Comparison of ENCODE assay signal across 9 mouse cellular contexts in genomic region chr8:126614740-126615132, GRCm38 (mm10). TPM values are rescaled to one million over a fixed set of nuclear protein-coding genes. Genes with fewer than 3 reads are reported as not detected.
A peak's percentile ranks its signal among the peaks of the same experiment; 100 is the strongest.
DNase-seq lines count a peak whose midpoint lies in the region; ATAC-seq and TF ChIP-seq lines count a peak whose summit lies in the region.
"Had no signal": no experiment of that assay in that cellular context is flagged by ENCODE, and none has a peak within 500 bp of the region (broad histone marks: within the 10 kb centered on the region; RNA-seq: fewer than 3 reads in every experiment).

No protein-coding gene starts in this region.

- no peak for TF ChIP-seq CTCF in intestine, postnatal 0 days (IDR thresholded peaks at IDR 0.05; ENCODE audit: low read depth)
- TF ChIP-seq CTCF in liver, postnatal 0 days (IDR thresholded peaks at IDR 0.05; ENCODE audit: low read depth) = no peak

- H3K9ac ChIP-seq in kidney, embryonic 15.5 days = no peak overlapping the region
- no peak overlapping the region for H3K9ac ChIP-seq in embryonic facial prominence, embryonic 13.5 days
- 0 out of 2 replicates have a peak overlapping the region, but pooled peaks have one; percentile 26 for H3K9ac ChIP-seq in intestine, postnatal 0 days (ENCODE audit: low read depth, low read length)
- 0 out of 2 replicates have a peak overlapping the region, but pooled peaks have one; percentile 9 for H3K9ac ChIP-seq in liver, postnatal 0 days (replicated peaks)
- no peak overlapping the region for H3K9ac ChIP-seq in forebrain, embryonic 12.5 days
- H3K9ac ChIP-seq: midbrain, embryonic 12.5 days had no signal

- H3K36me3 ChIP-seq in kidney, embryonic 15.5 days = no peaks in the 10 kb centered on the region
- H3K36me3 ChIP-seq in embryonic facial prominence, embryonic 13.5 days = no peaks in the 10 kb centered on the region
- H3K36me3 ChIP-seq in intestine, postnatal 0 days (ENCODE audit: control insufficient read depth, insufficient read depth) = no peaks in the 10 kb centered on the region
- H3K36me3 ChIP-seq in liver, postnatal 0 days (replicated peaks; ENCODE audit: insufficient read depth, low read length) = no peaks in the 10 kb centered on the region
- H3K36me3 ChIP-seq in forebrain, embryonic 12.5 days (replicated peaks) = no peaks in the 10 kb centered on the region
- H3K36me3 ChIP-seq: midbrain, embryonic 12.5 days had no signal

- DNase-seq in kidney, adult 18-20 months = no peak
- no peak for DNase-seq in liver, postnatal 0 days
- no peak for DNase-seq in gastrocnemius, adult 8-10 months (ENCODE audit: low spot score in 2 of 2)
- DNase-seq: cerebellum, adult 8-10 months had no signal

- H3K9me3 ChIP-seq in kidney, embryonic 15.5 days (replicated peaks) = no peaks in the 10 kb centered on the region
- no peaks in the 10 kb centered on the region for H3K9me3 ChIP-seq in embryonic facial prominence, embryonic 13.5 days
- no peaks in the 10 kb centered on the region for H3K9me3 ChIP-seq in intestine, postnatal 0 days (ENCODE audit: control insufficient read depth)
- H3K9me3 ChIP-seq in liver, postnatal 0 days (ENCODE audit: low read length) = no peaks in the 10 kb centered on the region
- no peaks in the 10 kb centered on the region for H3K9me3 ChIP-seq in forebrain, embryonic 12.5 days
- H3K9me3 ChIP-seq: midbrain, embryonic 12.5 days had no signal

- peak overlapping the region; percentile 92 for H3K27ac ChIP-seq in kidney, embryonic 15.5 days
- H3K27ac ChIP-seq in embryonic facial prominence, embryonic 13.5 days = peak overlapping the region; percentile 34; the same call in 1 of the 2 replicates
- H3K27ac ChIP-seq in intestine, postnatal 0 days (ENCODE audit: low read depth, low read length) = peak overlapping the region; percentile 88
- H3K27ac ChIP-seq in liver, postnatal 0 days (ENCODE audit: low read depth) = peak overlapping the region; percentile 94
- H3K27ac ChIP-seq in forebrain, embryonic 12.5 days = no peak overlapping the region
- H3K27ac ChIP-seq: midbrain, embryonic 12.5 days had no signal

- H3K4me3 ChIP-seq in kidney, embryonic 15.5 days (replicated peaks) = no peak overlapping the region
- no peak overlapping the region for H3K4me3 ChIP-seq in embryonic facial prominence, embryonic 13.5 days
- no peak overlapping the region for H3K4me3 ChIP-seq in intestine, postnatal 0 days (ENCODE audit: low read depth, low read length)
- no peak overlapping the region for H3K4me3 ChIP-seq in liver, postnatal 0 days (ENCODE audit: low read depth, low read length)
- H3K4me3 ChIP-seq in forebrain, embryonic 12.5 days (replicated peaks) = no peak overlapping the region
- H3K4me3 ChIP-seq: midbrain, embryonic 12.5 days had no signal

- H3K4me2 ChIP-seq in kidney, embryonic 15.5 days = no peak overlapping the region
- no peak overlapping the region for H3K4me2 ChIP-seq in embryonic facial prominence, embryonic 13.5 days
- H3K4me2 ChIP-seq in intestine, postnatal 0 days (replicated peaks; ENCODE audit: low read depth) = no peak overlapping the region
- no peak overlapping the region for H3K4me2 ChIP-seq in liver, postnatal 0 days (ENCODE audit: low read depth, low read length)
- no peak overlapping the region for H3K4me2 ChIP-seq in forebrain, embryonic 12.5 days
- H3K4me2 ChIP-seq: midbrain, embryonic 12.5 days had no signal

- no peak for TF ChIP-seq EP300 in liver, postnatal 0 days (IDR thresholded peaks at IDR 0.05; ENCODE audit: low read depth)

- H3K27me3 ChIP-seq in kidney, embryonic 15.5 days = no peaks in the 10 kb centered on the region
- no peaks in the 10 kb centered on the region for H3K27me3 ChIP-seq in embryonic facial prominence, embryonic 13.5 days
- no peaks in the 10 kb centered on the region for H3K27me3 ChIP-seq in intestine, postnatal 0 days (replicated peaks; ENCODE audit: control insufficient read depth, insufficient read depth, low read length)
- H3K27me3 ChIP-seq in liver, postnatal 0 days (ENCODE audit: insufficient read depth, low read length) = no peaks in the 10 kb centered on the region
- H3K27me3 ChIP-seq in forebrain, embryonic 12.5 days = no peaks in the 10 kb centered on the region
- H3K27me3 ChIP-seq: midbrain, embryonic 12.5 days had no signal

- WGBS in kidney, embryonic 15.5 days = 49% methylated on average over 5 of the region's 5 CpGs
- 82% methylated on average over 5 of the region's 5 CpGs for WGBS in embryonic facial prominence, embryonic 13.5 days
- 68% methylated on average over 5 of the region's 5 CpGs for WGBS in intestine, postnatal 0 days
- 60% methylated on average over 5 of the region's 5 CpGs for whole genome bisulfite sequencing in liver, postnatal 0 days (ENCODE audit: insufficient replicate concordance)
- 82% methylated on average over 5 of the region's 5 CpGs for WGBS in forebrain, embryonic 12.5 days

- no peak; the same call in 1 of the 2 replicates for ATAC-seq in kidney, embryonic 15.5 days (replicated peaks; ENCODE audit: low FRiP score)
- ATAC-seq in embryonic facial prominence, embryonic 13.5 days (ENCODE audit: insufficient number of reproducible peaks, insufficient read depth, low FRiP score, low TSS enrichment, low read depth) = no peak
- no peak for ATAC-seq in intestine, postnatal 0 days
- no peak for ATAC-seq in liver, postnatal 0 days
- no peak for ATAC-seq in forebrain, embryonic 12.5 days (ENCODE audit: low FRiP score)

- H3K4me1 ChIP-seq in kidney, embryonic 15.5 days = peaks cover 74% of the 10 kb centered on the region
- peaks cover 59% of the 10 kb centered on the region for H3K4me1 ChIP-seq in embryonic facial prominence, embryonic 13.5 days
- peaks cover 28% of the 10 kb centered on the region for H3K4me1 ChIP-seq in intestine, postnatal 0 days (replicated peaks; ENCODE audit: control insufficient read depth, insufficient read depth, low read length)
- H3K4me1 ChIP-seq in liver, postnatal 0 days (ENCODE audit: insufficient read depth) = peaks cover 38% of the 10 kb centered on the region
- H3K4me1 ChIP-seq in forebrain, embryonic 12.5 days = peaks cover 11% of the 10 kb centered on the region

RNA-seq across cellular contexts. Expression of gene Irf2bp2, which starts 20.9 kb away (rescaled TPM):
- polyA plus RNA-seq in kidney, embryonic 15.5 days (2015; fragmentation: Nextera tagmentation; extraction: Ambion mirVana) = 12.3 and 13.3 TPM in 2 replicates
- polyA plus RNA-seq in embryonic facial prominence, embryonic 13.5 days (2015; fragmentation: Nextera tagmentation; extraction: Ambion mirVana) = 11.1 and 13.5 TPM in 2 replicates
- polyA plus RNA-seq in intestine, postnatal 0 days (2015; fragmentation: Nextera tagmentation; extraction: Ambion mirVana) = 13.3 and 14.9 TPM in 2 replicates
- polyA plus RNA-seq in liver, postnatal 0 days (2015; fragmentation: Nextera tagmentation; extraction: Ambion mirVana) = 5.0 and 6.2 TPM in 2 replicates
- polyA plus RNA-seq in forebrain, embryonic 12.5 days (2016; fragmentation: Nextera tagmentation; extraction: Ambion mirVana) = 7.4 and 7.8 TPM in 2 replicates
- 10 to 100 TPM; 22.2 to 31.2 (median 23.5) TPM for total RNA-seq in gastrocnemius, adult 8-10 months (2022)

Comparison
In these comparisons a context has a peak if more than half of its experiments do, and no peak if none do; other contexts are left out.
1. H3K9ac ChIP-seq: peak in intestine, postnatal 0 days (single experiment) and liver, postnatal 0 days (single experiment); none in kidney, embryonic 15.5 days (single experiment), embryonic facial prominence, embryonic 13.5 days (single experiment) and forebrain, embryonic 12.5 days (single experiment).